Mouse (Mus musculus) MEL (cell line): Measurements from ENCODE around the gene LTO1. TPM values are rescaled to one million over a fixed set of nuclear protein-coding genes. Genes with fewer than 3 reads are reported as not detected.

Experiments used
- DNase-seq: peaks from one replicate; pipeline ENCODE4 v3.0.0; 2011; ENCODE audit warnings: low read depth, low spot score
- H3K27ac ChIP-seq: 2 replicates; pipeline ENCODE4 v1.5.1; 2012; ENCODE audit warnings: low read depth, mild to moderate bottlenecking, control low read depth, low read length, moderate library complexity; ENCODE audit not compliant: control insufficient read depth
- H3K27me3 ChIP-seq, 2 experiments: fragments of 150-350 bp in 1 of 2; sonication (generic) in 1 of 2; 2 replicates each; pipeline ENCODE4 v1.6.1; 2012; ENCODE audit warnings: low read length in 2 of 2, mild to moderate bottlenecking in 2 of 2, improper control_type of control experiment in 1 of 2, moderate library complexity in 1 of 2; ENCODE audit not compliant: insufficient read depth in 2 of 2, control insufficient read depth in 1 of 2
- H3K36me3 ChIP-seq, 2 experiments: 2 replicates each; pipeline ENCODE4 v1.6.1; 2012 to 2014; ENCODE audit warnings: low read length in 2 of 2, improper control_type of control experiment in 1 of 2, inconsistent platforms in 1 of 2, mild to moderate bottlenecking in 1 of 2; ENCODE audit not compliant: insufficient read depth in 2 of 2, control insufficient read depth in 1 of 2
- H3K4me1 ChIP-seq, 2 experiments: fragments of 150-350 bp in 1 of 2; sonication (generic) in 1 of 2; 2 replicates each; pipeline ENCODE4 v1.6.1; 2012; ENCODE audit warnings: low read length in 2 of 2, improper control_type of control experiment in 1 of 2, mild to moderate bottlenecking in 1 of 2; ENCODE audit not compliant: insufficient read depth in 2 of 2, control insufficient read depth in 1 of 2
- H3K4me3 ChIP-seq, 2 experiments: fragments of 150-350 bp in 1 of 2; sonication (generic) in 1 of 2; 2 replicates each; pipeline ENCODE4 v1.5.1; 2012; ENCODE audit warnings: low read depth in 2 of 2, low read length in 2 of 2, mild to moderate bottlenecking in 2 of 2, moderate library complexity in 2 of 2, control low read depth in 1 of 2, improper control_type of control experiment in 1 of 2; ENCODE audit not compliant: control insufficient read depth in 1 of 2, insufficient read depth in 1 of 2
- H3K79me2 ChIP-seq: 2 replicates; pipeline ENCODE4 v1.6.1; 2012; ENCODE audit warnings: mild to moderate bottlenecking, low read length, moderate library complexity; ENCODE audit not compliant: control insufficient read depth, poor library complexity, insufficient read depth
- H3K9ac ChIP-seq: 2 replicates; pipeline ENCODE4 v1.6.1; 2012; ENCODE audit warnings: low read depth, mild to moderate bottlenecking, control low read depth, low read length, moderate library complexity; ENCODE audit not compliant: control insufficient read depth, poor library complexity, severe bottlenecking
- H3K9me3 ChIP-seq: fragments of 150-350 bp; sonication (generic); replicated peaks from 2 replicates; pipeline ENCODE4 v1.6.1; 2012; ENCODE audit warnings: mild to moderate bottlenecking, low read length, improper control_type of control experiment, moderate library complexity; ENCODE audit not compliant: insufficient read depth
- CHD1 ChIP-seq: IDR thresholded peaks from 2 replicates; pipeline ENCODE4 v1.6.1; 2012; ENCODE audit warnings: low read depth, mild to moderate bottlenecking, inconsistent platforms, low read length, improper control_type of control experiment
- CHD2 ChIP-seq: IDR thresholded peaks from 2 replicates; pipeline ENCODE4 v1.6.1; 2011; ENCODE audit warnings: low read length, improper control_type of control experiment
- E2F4 ChIP-seq: IDR thresholded peaks from 2 replicates; pipeline ENCODE4 v1.6.1; 2011; ENCODE audit warnings: low read depth, low read length, improper control_type of control experiment, borderline replicate concordance
- ELF1 ChIP-seq: IDR thresholded peaks from 2 replicates; pipeline ENCODE4 v1.6.1; 2014; ENCODE audit warnings: low read depth, mild to moderate bottlenecking, inconsistent platforms, low read length, improper control_type of control experiment, moderate library complexity
- EP300 ChIP-seq, 2 experiments: IDR thresholded peaks; 2 replicates each; pipeline ENCODE4 v1.6.1; 2011; ENCODE audit warnings: improper control_type of control experiment in 2 of 2, low read length in 2 of 2, low read depth in 1 of 2, mild to moderate bottlenecking in 1 of 2
- GABPA ChIP-seq: IDR thresholded peaks from 2 replicates; pipeline ENCODE4 v1.6.1; 2012; ENCODE audit warnings: low read depth, mild to moderate bottlenecking, inconsistent platforms, low read length, improper control_type of control experiment, moderate library complexity
- GATA1 ChIP-seq: IDR thresholded peaks from 2 replicates; pipeline ENCODE4 v1.6.1; 2011; ENCODE audit warnings: low read depth, low read length, improper control_type of control experiment
- HCFC1 ChIP-seq: IDR thresholded peaks from 2 replicates; pipeline ENCODE4 v1.6.1; 2012; ENCODE audit warnings: low read depth, mild to moderate bottlenecking, inconsistent platforms, low read length, improper control_type of control experiment, moderate library complexity
- JUND ChIP-seq: IDR thresholded peaks from 2 replicates; pipeline ENCODE4 v1.6.1; 2011; ENCODE audit warnings: low read depth, mild to moderate bottlenecking, improper control_type of control experiment, low read length
- KAT2A ChIP-seq: conservative IDR thresholded peaks from 2 replicates; pipeline ENCODE4 v1.6.1; 2012; ENCODE audit warnings: low read depth, low read length, improper control_type of control experiment, inconsistent platforms
- MAFK ChIP-seq: IDR thresholded peaks from 2 replicates; pipeline ENCODE4 v1.6.1; 2011; ENCODE audit warnings: low read depth, mild to moderate bottlenecking, low read length, improper control_type of control experiment, borderline replicate concordance
- MEF2A ChIP-seq: IDR thresholded peaks from 2 replicates; pipeline ENCODE4 v1.6.1; 2014; ENCODE audit warnings: low read depth, mild to moderate bottlenecking, inconsistent platforms, low read length, improper control_type of control experiment; ENCODE audit not compliant: poor library complexity, insufficient replicate concordance, severe bottlenecking; ENCODE audit errors: extremely low read depth
- MXI1 ChIP-seq: IDR thresholded peaks from 2 replicates; pipeline ENCODE4 v1.6.1; 2011; ENCODE audit warnings: mild to moderate bottlenecking, low read depth, low read length, improper control_type of control experiment
- NELFE ChIP-seq: IDR thresholded peaks from 2 replicates; pipeline ENCODE4 v1.6.1; 2011; ENCODE audit warnings: low read depth, low read length, improper control_type of control experiment
- NRF1 ChIP-seq: IDR thresholded peaks from 2 replicates; pipeline ENCODE4 v1.6.1; 2014; ENCODE audit warnings: low read depth, mild to moderate bottlenecking, inconsistent platforms, low read length, improper control_type of control experiment, moderate library complexity; ENCODE audit not compliant: poor library complexity, insufficient read depth, severe bottlenecking
- POLR2AphosphoS2 ChIP-seq: IDR thresholded peaks from 2 replicates; pipeline ENCODE4 v1.6.1; 2011; ENCODE audit warnings: low read length, improper control_type of control experiment
- POLR2AphosphoS5 ChIP-seq: IDR thresholded peaks from 2 replicates; pipeline ENCODE4 v1.6.1; 2012; ENCODE audit warnings: low read depth, borderline replicate concordance, mild to moderate bottlenecking, inconsistent platforms, low read length, moderate library complexity, mixed read lengths
- SMC3 ChIP-seq: IDR thresholded peaks from 2 replicates; pipeline ENCODE4 v1.6.1; 2011; ENCODE audit warnings: low read depth, low read length, improper control_type of control experiment
- TCF12 ChIP-seq: IDR thresholded peaks from 2 replicates; pipeline ENCODE4 v1.6.1; 2014; ENCODE audit warnings: low read depth, mild to moderate bottlenecking, inconsistent platforms, low read length, improper control_type of control experiment, moderate library complexity
- USF1 ChIP-seq: IDR thresholded peaks from 2 replicates; pipeline ENCODE4 v1.6.1; 2014; ENCODE audit warnings: low read depth, mild to moderate bottlenecking, inconsistent platforms, low read length, improper control_type of control experiment, moderate library complexity
- ZC3H11A ChIP-seq: IDR thresholded peaks from 2 replicates; pipeline ENCODE4 v1.6.1; 2012; ENCODE audit warnings: low read depth, mild to moderate bottlenecking, inconsistent platforms, low read length, improper control_type of control experiment
- ZMIZ1 ChIP-seq: IDR thresholded peaks from 2 replicates; pipeline ENCODE4 v1.6.1; 2012; ENCODE audit warnings: low read depth, mild to moderate bottlenecking, inconsistent platforms, low read length, improper control_type of control experiment, moderate library complexity
- ZNF384 ChIP-seq: IDR thresholded peaks from 2 replicates; pipeline ENCODE4 v1.6.1; 2012; ENCODE audit warnings: low read depth, mild to moderate bottlenecking, inconsistent platforms, low read length, improper control_type of control experiment
- polyA plus RNA-seq, 2 experiments: library from polyadenylated mRNA; stranded (reverse) in 1 of 2; unstranded in 1 of 2; fragments of >175 nt in 1 of 2; fragments of >200 nt in 1 of 2; gene quantifications; 2 replicates each; pipeline versions ENCODE4 v1.2.1 to v1.2.4; 2012; ENCODE audit warnings: low replicate concordance in 2 of 2, low read depth in 1 of 2; ENCODE audit not compliant: insufficient read length in 2 of 2, insufficient read depth in 1 of 2, missing spikeins in 1 of 2
- total RNA-seq: library from RNA; depleted of rRNA; stranded (reverse); fragments of 300-350 nt; gene quantifications from 2 replicates; pipeline ENCODE4 v1.2.3, GENCODE M21; 2012

LTO1 gene
- total and polyA plus RNA-seq, 3 experiments, result 18.1 to 18.4 TPM; not detected in 1

DNA sequence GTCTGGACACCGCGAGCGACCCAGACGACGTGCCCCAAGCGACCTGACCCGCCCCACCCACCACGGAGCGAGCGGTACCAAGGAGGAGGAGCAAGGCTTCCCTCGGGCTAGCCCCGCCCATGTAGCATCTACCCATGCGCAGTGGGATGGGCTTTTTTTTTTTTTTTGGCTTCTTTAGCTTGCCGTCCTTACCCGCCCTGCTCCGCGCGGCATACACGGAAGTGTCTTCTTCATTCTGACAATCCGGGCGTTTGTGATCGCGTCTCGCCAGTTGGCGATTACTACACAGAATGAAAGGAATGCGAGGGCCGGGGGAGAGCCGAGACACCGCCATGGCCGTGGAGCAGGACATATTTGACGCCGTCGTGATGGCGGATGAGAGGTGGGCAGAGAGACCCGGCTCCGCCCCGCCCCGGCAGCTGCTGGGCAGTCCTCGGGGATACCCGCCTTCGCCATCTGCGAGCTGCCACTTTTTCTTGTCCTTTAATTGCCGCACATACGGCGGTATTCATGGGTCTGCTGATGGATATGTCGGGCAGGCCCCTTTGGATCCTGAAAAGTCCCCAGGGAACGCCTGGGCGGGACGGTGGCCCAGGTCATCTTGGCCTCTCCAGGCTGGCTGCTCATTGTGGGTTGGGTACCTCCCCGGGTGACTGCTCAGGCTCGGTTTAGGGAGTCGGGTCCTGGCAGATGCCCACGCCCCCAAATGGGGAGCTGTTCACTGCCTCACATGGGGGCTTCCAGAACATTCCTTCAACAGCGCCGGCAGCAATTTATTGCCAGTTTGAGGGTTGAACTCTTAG lies at the start of gene LTO1 (continued):
- TF ChIP-seq POLR2AphosphoS2 (peak; percentile 43; the same call in 1 of the 2 replicates), MXI1 (peak; percentile 86), CHD1 (no peak), MEF2A (no peak)

DNA sequence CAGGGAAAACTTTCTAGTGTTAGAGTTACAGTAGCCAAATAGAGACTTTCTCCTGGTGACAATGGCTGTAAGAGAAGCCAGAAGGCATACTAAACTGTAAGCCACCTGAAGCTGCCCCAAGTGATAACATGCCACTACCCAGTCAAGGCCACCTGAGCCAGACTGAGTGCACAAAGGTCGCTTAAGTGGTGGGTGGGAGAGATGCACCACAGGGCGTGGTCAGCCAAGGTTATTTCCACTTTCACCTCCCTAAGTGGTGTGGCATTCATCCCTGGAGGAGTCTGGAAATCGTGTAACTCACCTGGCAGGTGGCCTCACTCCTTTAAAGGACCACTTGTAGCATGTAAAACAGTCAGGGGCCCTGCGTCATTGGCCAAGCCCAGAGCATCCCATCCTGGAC lies 47.7 kb upstream of the LTO1 start:
- H3K27ac ChIP-seq, result no peak overlapping the region
- no peaks in the 10 kb centered on the region for H3K27me3 ChIP-seq
- no peaks in the 10 kb centered on the region for H3K36me3 ChIP-seq
- DNase-seq, result no peak
- TF ChIP-seq ZMIZ1 (no peak), CHD2 (no peak), NELFE (no peak), SMC3 (no peak), USF1 (no peak), TCF12 (no peak), ELF1 (no peak), MAFK (no peak), KAT2A (no peak), POLR2AphosphoS2 (no peak), GATA1 (no peak), ZC3H11A (no peak), JUND (no peak), GABPA (no peak), NRF1 (no peak), POLR2AphosphoS5 (no peak), E2F4 (no peak), EP300 (IDR thresholded peaks at IDR 0.05; ENCODE audit: low read depth in 1 of 2, low read length in 2 of 2) (no peak), HCFC1 (no peak), ZNF384 (no peak)
- no peaks in the 10 kb centered on the region for H3K4me1 ChIP-seq
- H3K4me3 ChIP-seq, result no peak overlapping the region
- no peak overlapping the region for H3K9ac ChIP-seq
- H3K9me3 ChIP-seq, result no peaks in the 10 kb centered on the region
- H3K79me2 ChIP-seq, result no peaks in the 10 kb centered on the region
